Mouse (Mus musculus) embryonic facial prominence, embryonic 13.5 days (tissue): ENCODE results near the gene Ndufv1. TPM values are rescaled to one million over a fixed set of nuclear protein-coding genes. Genes with fewer than 3 reads are reported as not detected.
A peak's percentile ranks its signal among the peaks of the same experiment; 100 is the strongest.
"Not testable (repeated sequence)": the region's sequence is repeated elsewhere in the genome, so short reads cannot be mapped to it uniquely, and the experiment has no call there.

ENCODE experiments used
- ATAC-seq: fragments of 200-750 bp; cut with Nextera tagmentation; 2 replicates; pipeline ENCODE4 v1.8.0; 2017; ENCODE audit warnings: low read depth; ENCODE audit not compliant: insufficient number of reproducible peaks, insufficient read depth, low FRiP score, low TSS enrichment
- H3K27ac ChIP-seq: fragments of 300-500 bp; sonication (generic); 2 replicates; pipeline ENCODE4 v1.5.1; 2015; ENCODE audit warnings: moderate library complexity, mild to moderate bottlenecking, inconsistent platforms
- H3K27me3 ChIP-seq: fragments of 300-500 bp; sonication (generic); 2 replicates; pipeline ENCODE4 v1.6.1; 2015; ENCODE audit warnings: mild to moderate bottlenecking, inconsistent platforms
- H3K36me3 ChIP-seq: fragments of 300-500 bp; sonication (generic); 2 replicates; pipeline ENCODE4 v1.6.1; 2015; ENCODE audit warnings: mild to moderate bottlenecking, inconsistent platforms
- H3K4me1 ChIP-seq: fragments of 300-500 bp; sonication (generic); 2 replicates; pipeline ENCODE4 v1.6.1; 2015; ENCODE audit warnings: inconsistent platforms
- H3K4me2 ChIP-seq: fragments of 300-500 bp; sonication (generic); 2 replicates; pipeline ENCODE4 v1.6.1; 2015; ENCODE audit warnings: moderate library complexity, mild to moderate bottlenecking, inconsistent platforms
- H3K4me3 ChIP-seq: fragments of 300-500 bp; sonication (generic); 2 replicates; pipeline ENCODE4 v1.5.1; 2015; ENCODE audit warnings: mild to moderate bottlenecking, inconsistent platforms
- H3K9ac ChIP-seq: fragments of 300-500 bp; sonication (generic); 2 replicates; pipeline ENCODE4 v1.6.1; 2015; ENCODE audit warnings: mild to moderate bottlenecking, inconsistent platforms
- H3K9me3 ChIP-seq: fragments of 300-500 bp; sonication (generic); 2 replicates; pipeline ENCODE4 v1.6.1; 2016; ENCODE audit warnings: inconsistent platforms
- WGBS: fragments of 180-500 bp; shearing (Covaris S2); methylation state at CpG from one replicate; pipeline ENCODE4 v1.1.7; 2015; ENCODE audit warnings: mixed read lengths; 5-methylcytosine and 5-hydroxymethylcytosine counted together
- polyA plus RNA-seq: library from polyadenylated mRNA; unstranded; fragments of >200 nt; fragmentation: Nextera tagmentation; extraction: Ambion mirVana; gene quantifications from 2 replicates; pipeline ENCODE4 v1.2.1, GENCODE M21; 2015

Ndufv1 gene
- polyA plus RNA-seq, 1 experiment from 2014 or later: 206 TPM

DNA sequence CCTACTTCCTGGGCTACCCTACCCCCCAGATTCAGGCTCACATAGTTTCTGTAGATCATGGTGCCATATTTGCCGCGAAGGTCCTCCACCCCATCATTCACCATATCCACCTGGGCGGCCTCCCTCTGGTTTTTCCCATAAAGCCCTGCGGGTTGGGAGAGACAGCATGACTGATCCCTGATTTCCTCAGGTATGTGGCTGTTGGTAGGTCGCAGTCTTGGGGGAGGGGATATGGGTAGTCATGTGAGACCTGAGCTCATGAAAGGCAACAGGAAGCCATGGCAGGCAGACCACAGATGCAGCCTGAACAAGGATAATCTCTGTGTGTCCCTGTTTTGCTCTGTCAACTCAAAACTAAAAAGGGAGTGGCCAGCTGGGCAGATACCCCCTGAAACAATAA lies 28.3 kb upstream of the Ndufv1 start:
- H3K36me3 ChIP-seq, H3K4me2 ChIP-seq, H3K9me3 ChIP-seq, H3K9ac ChIP-seq, H3K4me3 ChIP-seq, H3K27me3 ChIP-seq, ATAC-seq, H3K27ac ChIP-seq: not testable (repeated sequence)
- WGBS: 80% methylated on average over 5 of the region's 5 CpGs
- peaks cover 21% of the 10 kb centered on the region for H3K4me1 ChIP-seq

- Histone ChIP-seq H3K9me3 (no peaks in the 10 kb centered on the region), H3K4me1 (peaks cover 19% of the 10 kb centered on the region), H3K9ac (peak within 1 kb of the TSS; percentile 80), H3K4me2 (peak within 1 kb of the TSS; percentile 75), H3K36me3 (peaks cover 12% of the 10 kb centered on the region), H3K4me3 (peak within 1 kb of the TSS; percentile 54), H3K27ac (peak within 1 kb of the TSS; percentile 60), H3K27me3 (no peaks in the 10 kb centered on the region)
- peak; percentile 82; the same call in 1 of the 2 replicates for ATAC-seq
- WGBS: 0% methylated on average over 26 of the region's 26 CpGs
Measured at GRCm38 (mm10) chr19:4037788-4038232, 25.2 kb upstream of the Ndufv1 start, which contains the start of gene Gstp1. Gene Gstp1 (minus strand): TSS chr19:4037985.

DNA sequence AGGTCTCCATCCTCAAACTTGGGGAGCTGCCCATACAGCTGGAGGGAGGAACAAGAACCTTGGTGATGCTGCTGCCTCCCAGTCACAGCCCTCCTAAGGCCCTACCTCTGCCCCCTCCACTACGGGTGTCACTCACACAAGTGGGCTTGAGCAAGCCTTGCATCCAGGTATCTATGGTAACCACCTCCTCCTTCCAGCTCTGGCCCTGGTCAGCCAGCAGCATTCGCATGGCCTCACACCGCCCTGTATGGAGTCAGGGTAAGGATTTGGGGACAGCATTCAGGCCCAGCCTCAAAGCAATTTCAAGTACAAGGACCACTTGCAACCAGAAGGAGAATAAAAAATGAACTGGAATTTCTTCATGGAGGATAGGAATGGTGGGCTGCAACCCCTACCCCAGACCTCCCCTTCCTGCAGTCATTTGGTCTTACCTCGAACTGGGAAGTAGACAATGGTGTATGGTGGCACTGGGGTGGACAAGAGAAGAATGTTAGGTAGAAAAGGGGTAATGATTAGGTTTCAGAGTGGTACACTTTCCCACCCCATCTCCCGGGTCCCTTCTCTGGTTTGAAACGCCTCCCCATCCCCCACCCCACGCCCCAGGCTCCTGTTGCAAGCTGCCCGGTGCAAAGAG lies 24.7 kb upstream of the Ndufv1 start:
- WGBS: 24% methylated on average over 7 of the region's 8 CpGs
- H3K4me3 ChIP-seq: peak overlapping the region; percentile 54
- peaks cover 12% of the 10 kb centered on the region for H3K36me3 ChIP-seq
- peak overlapping the region; percentile 80 for H3K9ac ChIP-seq
- H3K4me1 ChIP-seq: peaks cover 19% of the 10 kb centered on the region
- H3K4me2 ChIP-seq: peak overlapping the region; percentile 75
- H3K27ac ChIP-seq: peak overlapping the region; percentile 60
- not testable (repeated sequence) for H3K27me3 ChIP-seq, H3K9me3 ChIP-seq, ATAC-seq

GRCm38 (mm10) chr19:4036327-4037045 lies 23.9 kb upstream of the Ndufv1 start:
- Histone ChIP-seq H3K36me3 (peaks cover 12% of the 10 kb centered on the region), H3K27me3 (no peaks in the 10 kb centered on the region), H3K9me3 (no peaks in the 10 kb centered on the region), H3K9ac (no peak overlapping the region), H3K4me1 (peaks cover 19% of the 10 kb centered on the region), H3K4me3 (no peak overlapping the region), H3K4me2 (peak overlapping the region; percentile 39), H3K27ac (no peak overlapping the region)
- no peak for ATAC-seq
- 70% methylated on average over 12 of the region's 12 CpGs for WGBS

GRCm38 (mm10) chr19:4033742-4034141 lies 21.1 kb upstream of the Ndufv1 start:
- H3K27ac ChIP-seq: no peak overlapping the region
- peaks cover 19% of the 10 kb centered on the region for H3K4me1 ChIP-seq
- no peak overlapping the region for H3K9ac ChIP-seq
- ATAC-seq: no peak
- no peak overlapping the region for H3K4me2 ChIP-seq
- peaks cover 12% of the 10 kb centered on the region for H3K36me3 ChIP-seq
- 67% methylated on average over 5 of the region's 5 CpGs for WGBS
- H3K27me3 ChIP-seq: no peaks in the 10 kb centered on the region
- H3K4me3 ChIP-seq: no peak overlapping the region
- H3K9me3 ChIP-seq: no peaks in the 10 kb centered on the region

GRCm38 (mm10) chr19:4033298-4033697 lies 20.7 kb upstream of the Ndufv1 start:
- Histone ChIP-seq H3K36me3 (peaks cover 12% of the 10 kb centered on the region), H3K4me2 (no peak overlapping the region), H3K4me3 (no peak overlapping the region), H3K9ac (no peak overlapping the region), H3K27me3 (no peaks in the 10 kb centered on the region), H3K9me3 (no peaks in the 10 kb centered on the region), H3K4me1 (peaks cover 17% of the 10 kb centered on the region), H3K27ac (no peak overlapping the region)
- no peak for ATAC-seq
- 78% methylated on average over 3 of the region's 3 CpGs for WGBS

DNA sequence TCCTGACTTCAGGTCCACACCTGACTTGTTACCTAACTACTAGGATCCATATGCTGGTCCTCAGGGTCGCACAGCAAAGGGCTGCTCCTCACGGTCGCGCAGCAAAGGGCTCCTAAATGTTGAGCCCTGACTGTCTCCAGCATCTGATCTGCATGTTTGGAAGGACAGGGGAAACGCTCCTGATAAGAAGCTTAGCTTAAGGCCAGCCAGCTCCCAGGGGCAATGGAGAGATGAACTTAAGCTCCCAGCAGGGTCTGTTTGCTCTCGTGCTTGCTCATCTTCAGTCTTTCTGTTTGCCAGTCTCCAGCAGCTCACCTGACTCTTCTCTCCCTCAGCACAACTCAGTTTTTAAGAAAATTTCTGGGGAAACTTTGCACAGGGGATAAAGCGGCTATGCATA lies 20.1 kb upstream of the Ndufv1 start:
- peaks cover 14% of the 10 kb centered on the region for H3K4me1 ChIP-seq
- peaks cover 12% of the 10 kb centered on the region for H3K36me3 ChIP-seq
- no peak overlapping the region for H3K4me2 ChIP-seq
- H3K4me3 ChIP-seq: no peak overlapping the region
- ATAC-seq: no peak
- H3K9me3 ChIP-seq: no peaks in the 10 kb centered on the region
- H3K27me3 ChIP-seq: no peaks in the 10 kb centered on the region
- 52% methylated on average over 7 of the region's 7 CpGs for WGBS
- H3K9ac ChIP-seq: no peak overlapping the region
- H3K27ac ChIP-seq: no peak overlapping the region

DNA sequence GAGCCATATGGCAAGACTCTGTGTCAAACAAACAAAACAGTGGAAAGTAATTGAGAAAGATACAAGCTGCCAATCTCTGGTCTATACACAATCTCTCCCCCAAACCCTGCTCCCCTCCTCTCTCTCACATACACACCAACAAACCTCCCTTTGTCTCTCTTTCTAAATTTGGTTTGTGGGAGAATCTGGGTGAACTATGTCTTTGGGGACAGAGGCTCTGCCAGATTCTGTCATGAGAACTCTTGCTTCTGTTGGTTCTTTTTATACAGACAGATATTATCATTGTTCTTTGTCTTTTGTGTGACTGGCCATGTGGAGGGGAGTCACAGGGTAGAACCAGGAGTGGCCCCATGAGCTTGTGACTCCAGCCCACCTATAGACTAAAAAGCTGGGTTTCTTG lies 15.0 kb upstream of the Ndufv1 start:
- no peak overlapping the region for H3K4me2 ChIP-seq
- no peaks in the 10 kb centered on the region for H3K4me1 ChIP-seq
- H3K4me3 ChIP-seq: no peak overlapping the region
- no peaks in the 10 kb centered on the region for H3K27me3 ChIP-seq
- no peak for ATAC-seq
- H3K27ac ChIP-seq: no peak overlapping the region
- H3K9me3 ChIP-seq: peaks cover 4% of the 10 kb centered on the region; the same call in 1 of the 2 replicates
- no peak overlapping the region for H3K9ac ChIP-seq
- H3K36me3 ChIP-seq: no peaks in the 10 kb centered on the region

GRCm38 (mm10) chr19:4023185-4023584 lies 10.6 kb upstream of the Ndufv1 start:
- peaks cover 4% of the 10 kb centered on the region; the same call in 1 of the 2 replicates for H3K9me3 ChIP-seq
- H3K36me3 ChIP-seq: no peaks in the 10 kb centered on the region
- H3K9ac ChIP-seq: no peak overlapping the region
- H3K4me2 ChIP-seq: no peak overlapping the region
- no peak overlapping the region for H3K27ac ChIP-seq
- H3K27me3 ChIP-seq: no peaks in the 10 kb centered on the region
- 75% methylated on average over 7 of the region's 7 CpGs for WGBS
- peaks cover 10% of the 10 kb centered on the region; the same call in 1 of the 2 replicates for H3K4me1 ChIP-seq
- H3K4me3 ChIP-seq: no peak overlapping the region
- no peak for ATAC-seq

- peaks cover 10% of the 10 kb centered on the region; the same call in 1 of the 2 replicates for H3K4me1 ChIP-seq
- no peak overlapping the region for H3K4me3 ChIP-seq
- peak; percentile 68; the same call in 1 of the 2 replicates for ATAC-seq
- H3K9ac ChIP-seq: 0 out of 2 replicates have a peak overlapping the region, but pooled peaks have one; percentile 0
- H3K27me3 ChIP-seq: no peaks in the 10 kb centered on the region
- H3K27ac ChIP-seq: no peak overlapping the region
- 33% methylated on average over 18 of the region's 18 CpGs for WGBS
- H3K36me3 ChIP-seq: no peaks in the 10 kb centered on the region
- H3K4me2 ChIP-seq: no peak overlapping the region
- no peaks in the 10 kb centered on the region for H3K9me3 ChIP-seq
Measured at GRCm38 (mm10) chr19:4018743-4019583, 6.4 kb upstream of the Ndufv1 start.

DNA sequence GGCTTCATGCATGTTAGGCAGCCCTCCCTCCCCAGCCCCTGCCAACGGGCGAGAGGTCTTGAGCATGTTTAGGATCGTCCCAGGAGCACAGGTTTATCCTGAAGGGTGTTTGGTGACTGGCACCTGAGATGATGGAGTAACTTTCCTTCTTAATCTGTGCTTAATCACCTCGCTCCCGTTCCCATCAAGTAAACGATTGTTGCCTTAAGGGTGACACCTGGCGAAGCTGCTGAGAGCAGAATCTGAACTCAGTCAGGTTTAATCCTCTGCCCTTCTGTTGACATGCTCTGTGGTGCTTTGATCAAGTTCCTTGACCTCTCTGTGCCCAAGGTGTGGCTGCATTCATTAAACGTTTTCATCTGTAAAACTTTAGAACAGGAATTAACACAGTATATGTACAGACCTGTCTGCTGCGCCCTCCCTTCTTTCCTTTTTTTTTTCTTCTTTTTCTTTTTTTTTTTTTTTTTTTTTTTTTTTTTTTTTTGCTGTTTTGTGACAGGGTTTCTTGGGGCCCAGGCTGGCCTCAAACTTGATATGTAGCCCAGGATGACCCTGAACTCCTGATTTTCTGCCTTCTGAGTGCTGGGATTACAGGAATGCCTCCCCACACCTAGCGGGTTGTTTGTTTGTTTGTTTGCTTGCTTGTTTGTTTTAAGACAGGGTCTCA lies 5.4 kb upstream of the Ndufv1 start:
- H3K9ac ChIP-seq: no peak overlapping the region
- no peaks in the 10 kb centered on the region for H3K9me3 ChIP-seq
- no peak overlapping the region for H3K4me2 ChIP-seq
- no peaks in the 10 kb centered on the region for H3K27me3 ChIP-seq
- no peak for ATAC-seq
- peaks cover 12% of the 10 kb centered on the region; the same call in 1 of the 2 replicates for H3K4me1 ChIP-seq
- H3K27ac ChIP-seq: no peak overlapping the region
- H3K36me3 ChIP-seq: no peaks in the 10 kb centered on the region
- 54% methylated on average over 10 of the region's 10 CpGs for WGBS
- H3K4me3 ChIP-seq: no peak overlapping the region
